In genomic region chr6:64598144-64598561, GRCm38 (mm10) we compare ENCODE assay signal across 12 mouse cellular contexts.
DNase-seq lines count a peak whose midpoint lies in the region; ATAC-seq lines count a peak whose summit lies in the region.
"Had no signal": no experiment of that assay in that cellular context is flagged by ENCODE, and none has a peak within 500 bp of the region (broad histone marks: within the 10 kb centered on the region; RNA-seq: fewer than 3 reads in every experiment).

No protein-coding gene starts in this region.

- no peaks in the 10 kb centered on the region for H3K9me3 ChIP-seq in kidney, embryonic 16.5 days (ENCODE audit: low read length)
- H3K9me3 ChIP-seq: embryonic facial prominence, embryonic 12.5 days had no signal

- no peak overlapping the region for H3K9ac ChIP-seq in kidney, embryonic 16.5 days (replicated peaks; ENCODE audit: low read length)
- H3K9ac ChIP-seq: embryonic facial prominence, embryonic 12.5 days had no signal

- no peaks in the 10 kb centered on the region for H3K27me3 ChIP-seq in kidney, embryonic 16.5 days (ENCODE audit: insufficient read depth, low read length)
- H3K27me3 ChIP-seq: embryonic facial prominence, embryonic 12.5 days had no signal

- peak; percentile 95 for ATAC-seq in kidney, embryonic 16.5 days (ENCODE audit: low FRiP score, low TSS enrichment)

- no peaks in the 10 kb centered on the region for H3K36me3 ChIP-seq in kidney, embryonic 16.5 days (ENCODE audit: insufficient read depth, low read length)
- H3K36me3 ChIP-seq: embryonic facial prominence, embryonic 12.5 days had no signal

- H3K4me2 ChIP-seq in kidney, embryonic 16.5 days (replicated peaks; ENCODE audit: low read depth, low read length) = no peak overlapping the region
- H3K4me2 ChIP-seq: embryonic facial prominence, embryonic 12.5 days had no signal

- intact Hi-C loops in left cerebral cortex, postnatal 14 days (cut with DNase I) = no loop called here

- WGBS in kidney, embryonic 16.5 days = 4% methylated on average over 4 of the region's 4 CpGs

- no peaks in the 10 kb centered on the region for H3K4me1 ChIP-seq in kidney, embryonic 16.5 days (ENCODE audit: insufficient read depth, low read length)

- H3K4me3 ChIP-seq in kidney, embryonic 16.5 days (ENCODE audit: low read length) = no peak overlapping the region
- H3K4me3 ChIP-seq: embryonic facial prominence, embryonic 12.5 days had no signal

- H3K27ac ChIP-seq in kidney, embryonic 16.5 days (ENCODE audit: low read length) = no peak overlapping the region
- H3K27ac ChIP-seq: embryonic facial prominence, embryonic 12.5 days had no signal

- DNase-seq in kidney, postnatal 14 days = no peak
- peak; percentile 69 for DNase-seq in brain, adult 2 months (ENCODE audit: low read depth, low spot score)
- DNase-seq in embryo, embryonic 11 days = peak; percentile 50
- DNase-seq in left cerebral cortex, postnatal 14 days (ENCODE audit: low spot score in 2 of 2) = peak; percentile 12 to 26
- no peak for DNase-seq in cerebellum, adult 9-11 months
- DNase-seq in heart, adult 11 months = no peak
- DNase-seq: kidney, adult 8-10 months; lung, postnatal 10 days; spleen, adult 18-20 months; thymus, adult 2 months had no signal

Comparison
In these comparisons a context has a peak if more than half of its experiments do, and no peak if none do; other contexts are left out.
1. DNase-seq: peak in brain, adult 2 months (single experiment), embryo, embryonic 11 days (single experiment) and left cerebral cortex, postnatal 14 days (2 of 2); none in kidney, postnatal 14 days (single experiment), cerebellum, adult 9-11 months (single experiment) and heart, adult 11 months (single experiment).